In the genomic region with DNA sequence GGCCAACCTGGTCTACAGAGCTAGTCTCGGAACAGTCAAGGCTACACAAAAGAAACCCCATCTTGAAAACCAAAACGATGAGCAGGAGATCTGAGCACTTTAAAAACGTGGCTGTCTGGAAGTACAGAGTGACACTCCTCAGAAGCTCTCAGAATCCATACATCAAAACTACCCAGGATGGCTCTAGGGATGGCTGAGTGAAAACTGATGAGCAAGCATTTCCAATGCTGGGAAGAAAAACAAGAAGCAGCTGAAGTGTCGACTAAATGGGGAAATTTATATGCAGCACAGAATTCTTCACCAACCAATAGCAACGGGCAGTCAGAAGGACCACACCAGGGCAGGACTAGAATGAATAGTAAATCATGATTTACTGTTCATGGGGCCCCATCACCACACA, we compare ENCODE assay signal across 50 mouse cellular contexts. TPM values are rescaled to one million over a fixed set of nuclear protein-coding genes. Genes with fewer than 3 reads are reported as not detected.
"Had no signal": no experiment of that assay in that cellular context is flagged by ENCODE, and none has a peak within 500 bp of the region (broad histone marks: within the 10 kb centered on the region; RNA-seq: fewer than 3 reads in every experiment).

No protein-coding gene starts in this region.

- H3K9ac ChIP-seq: heart, embryonic 12.5 days; heart, embryonic 13.5 days; heart, embryonic 15.5 days; hindbrain, embryonic 12.5 days; hindbrain, embryonic 13.5 days; hindbrain, embryonic 14.5 days; hindbrain, embryonic 15.5 days; intestine, embryonic 15.5 days; kidney, embryonic 15.5 days had no signal

- H3K4me2 ChIP-seq: heart, embryonic 11.5 days; heart, embryonic 12.5 days; heart, embryonic 13.5 days; heart, embryonic 15.5 days; hindbrain, embryonic 12.5 days; hindbrain, embryonic 13.5 days; hindbrain, embryonic 14.5 days; hindbrain, embryonic 15.5 days; intestine, embryonic 15.5 days; kidney, embryonic 15.5 days had no signal

- ATAC-seq: hindbrain, embryonic 16.5 days; hindbrain, postnatal 0 days; inflammation-experienced regulatory T-cells, adult 6 months; intestine, embryonic 15.5 days; intestine, embryonic 16.5 days; intestine, postnatal 0 days had no signal

- DNase-seq: heart, postnatal 10 days; heart, postnatal 14 days; heart, postnatal 36 days; heart, postnatal 4 days; kidney, adult 11 months; kidney, adult 18-20 months; kidney, adult 2 months; kidney, adult 8-10 months; kidney, adult 9 months; kidney, postnatal 10 days; kidney, postnatal 14 days; kidney, postnatal 25 days; kidney, postnatal 36 days; layer of hippocampus, adult 9-11 months; layer of hippocampus, postnatal 36 days had no signal

- H3K9me3 ChIP-seq: heart, embryonic 10.5 days; heart, embryonic 12.5 days; heart, embryonic 13.5 days; heart, embryonic 15.5 days; hindbrain, embryonic 10.5 days; hindbrain, embryonic 12.5 days; hindbrain, embryonic 13.5 days; hindbrain, embryonic 15.5 days; intestine, embryonic 15.5 days; kidney, embryonic 15.5 days had no signal

- H3K27ac ChIP-seq: heart, embryonic 10.5 days; heart, embryonic 13.5 days; heart, embryonic 15.5 days; hindbrain, embryonic 10.5 days; hindbrain, embryonic 12.5 days; hindbrain, embryonic 13.5 days; hindbrain, embryonic 14.5 days; hindbrain, embryonic 15.5 days; hindbrain, postnatal 0 days; intestine, embryonic 15.5 days; kidney, embryonic 15.5 days; kidney, postnatal 0 days; layer of hippocampus, adult 2 months; left cerebral cortex, adult 2 months had no signal

- H3K4me1 ChIP-seq: heart, embryonic 12.5 days had no signal

- H3K4me3 ChIP-seq: heart, embryonic 10.5 days; heart, embryonic 12.5 days; heart, embryonic 13.5 days; heart, embryonic 15.5 days; hindbrain, embryonic 10.5 days; hindbrain, embryonic 12.5 days; hindbrain, embryonic 13.5 days; hindbrain, embryonic 15.5 days; intestine, embryonic 15.5 days; kidney, embryonic 15.5 days; layer of hippocampus, adult 2 months; left cerebral cortex, adult 2 months had no signal

- H3K27me3 ChIP-seq: heart, embryonic 12.5 days; heart, embryonic 13.5 days; heart, embryonic 15.5 days; hindbrain, embryonic 12.5 days; hindbrain, embryonic 13.5 days; hindbrain, embryonic 15.5 days; intestine, embryonic 15.5 days; kidney, embryonic 15.5 days had no signal

- H3K36me3 ChIP-seq: heart, embryonic 10.5 days; heart, embryonic 12.5 days; heart, embryonic 13.5 days; heart, embryonic 15.5 days; hindbrain, embryonic 10.5 days; hindbrain, embryonic 12.5 days; hindbrain, embryonic 13.5 days; hindbrain, embryonic 15.5 days; intestine, embryonic 15.5 days; kidney, embryonic 15.5 days had no signal

RNA-seq across cellular contexts. Expression of a gene that starts 3.7 kb away (rescaled TPM):
- polyA plus RNA-seq: inflammation-experienced regulatory T-cells, adult 6 months had no signal

RNA-seq across cellular contexts. Expression of a gene that starts 7.8 kb away (rescaled TPM):
- total RNA-seq: heart, postnatal 10 days; heart, postnatal 14 days; heart, postnatal 25 days; heart, postnatal 36 days; heart, postnatal 4 days; hematopoietic stem cell, adult 5-6 weeks; hindbrain, postnatal 0 days; layer of hippocampus, adult 18-20 months; layer of hippocampus, adult 2 months; layer of hippocampus, adult 8-10 months; layer of hippocampus, postnatal 10 days; layer of hippocampus, postnatal 14 days; layer of hippocampus, postnatal 25 days; layer of hippocampus, postnatal 36 days; left cerebral cortex, adult 2 months; left cerebral cortex, adult 8-10 months had no signal
- polyA plus RNA-seq: heart, embryonic 10.5 days; heart, embryonic 11.5 days; heart, embryonic 12.5 days; heart, embryonic 13.5 days; heart, embryonic 14.5 days; heart, embryonic 15.5 days; heart, embryonic 16.5 days; heart, postnatal 0 days; hindbrain, embryonic 10.5 days; hindbrain, embryonic 11.5 days; hindbrain, embryonic 12.5 days; hindbrain, embryonic 13.5 days; hindbrain, embryonic 14.5 days; hindbrain, embryonic 15.5 days; hindbrain, embryonic 16.5 days; hindbrain, postnatal 0 days; inflammation-experienced regulatory T-cells, adult 6 months; intestine, embryonic 14.5 days; intestine, embryonic 15.5 days; intestine, embryonic 16.5 days; intestine, postnatal 0 days; kidney, adult 2 months; kidney, embryonic 15.5 days; kidney, embryonic 16.5 days; kidney, postnatal 0 days; large intestine, adult 2 months had no signal

RNA-seq across cellular contexts. Expression of a gene that starts 10.2 kb away (rescaled TPM):
- total RNA-seq: heart, postnatal 10 days; heart, postnatal 14 days; heart, postnatal 25 days; heart, postnatal 36 days; heart, postnatal 4 days; hematopoietic stem cell, adult 5-6 weeks; hindbrain, postnatal 0 days; layer of hippocampus, adult 18-20 months; layer of hippocampus, adult 2 months; layer of hippocampus, adult 8-10 months; layer of hippocampus, postnatal 10 days; layer of hippocampus, postnatal 14 days; layer of hippocampus, postnatal 25 days; layer of hippocampus, postnatal 36 days; left cerebral cortex, adult 2 months; left cerebral cortex, adult 8-10 months had no signal
- polyA plus RNA-seq: heart, embryonic 10.5 days; heart, embryonic 11.5 days; heart, embryonic 12.5 days; heart, embryonic 13.5 days; heart, embryonic 14.5 days; heart, embryonic 15.5 days; heart, embryonic 16.5 days; heart, postnatal 0 days; hindbrain, embryonic 10.5 days; hindbrain, embryonic 11.5 days; hindbrain, embryonic 12.5 days; hindbrain, embryonic 13.5 days; hindbrain, embryonic 14.5 days; hindbrain, embryonic 15.5 days; hindbrain, embryonic 16.5 days; hindbrain, postnatal 0 days; inflammation-experienced regulatory T-cells, adult 6 months; intestine, embryonic 14.5 days; intestine, embryonic 15.5 days; intestine, embryonic 16.5 days; intestine, postnatal 0 days; kidney, adult 2 months; kidney, embryonic 15.5 days; kidney, embryonic 16.5 days; kidney, postnatal 0 days; large intestine, adult 2 months had no signal

RNA-seq across cellular contexts. Expression of a gene that starts 24.7 kb away (rescaled TPM):
- total RNA-seq: heart, postnatal 10 days; heart, postnatal 14 days; heart, postnatal 25 days; heart, postnatal 36 days; heart, postnatal 4 days; hematopoietic stem cell, adult 5-6 weeks; hindbrain, postnatal 0 days; layer of hippocampus, adult 18-20 months; layer of hippocampus, adult 2 months; layer of hippocampus, adult 8-10 months; layer of hippocampus, postnatal 10 days; layer of hippocampus, postnatal 14 days; layer of hippocampus, postnatal 25 days; layer of hippocampus, postnatal 36 days; left cerebral cortex, adult 2 months; left cerebral cortex, adult 8-10 months had no signal
- polyA plus RNA-seq: heart, embryonic 10.5 days; heart, embryonic 11.5 days; heart, embryonic 12.5 days; heart, embryonic 13.5 days; heart, embryonic 14.5 days; heart, embryonic 15.5 days; heart, embryonic 16.5 days; heart, postnatal 0 days; hindbrain, embryonic 10.5 days; hindbrain, embryonic 11.5 days; hindbrain, embryonic 12.5 days; hindbrain, embryonic 13.5 days; hindbrain, embryonic 14.5 days; hindbrain, embryonic 15.5 days; hindbrain, embryonic 16.5 days; hindbrain, postnatal 0 days; inflammation-experienced regulatory T-cells, adult 6 months; intestine, embryonic 14.5 days; intestine, embryonic 15.5 days; intestine, embryonic 16.5 days; intestine, postnatal 0 days; kidney, adult 2 months; kidney, embryonic 15.5 days; kidney, embryonic 16.5 days; kidney, postnatal 0 days; large intestine, adult 2 months had no signal

RNA-seq across cellular contexts. Expression of a gene that starts 26.2 kb away (rescaled TPM):
- total RNA-seq: heart, postnatal 10 days; heart, postnatal 14 days; heart, postnatal 25 days; heart, postnatal 36 days; heart, postnatal 4 days; hematopoietic stem cell, adult 5-6 weeks; hindbrain, postnatal 0 days; layer of hippocampus, adult 18-20 months; layer of hippocampus, adult 2 months; layer of hippocampus, postnatal 10 days; layer of hippocampus, postnatal 14 days; layer of hippocampus, postnatal 25 days; layer of hippocampus, postnatal 36 days; left cerebral cortex, adult 2 months; left cerebral cortex, adult 8-10 months had no signal
- polyA plus RNA-seq: heart, embryonic 10.5 days; heart, embryonic 12.5 days; heart, embryonic 13.5 days; heart, embryonic 14.5 days; heart, embryonic 15.5 days; heart, embryonic 16.5 days; heart, postnatal 0 days; hindbrain, embryonic 10.5 days; hindbrain, embryonic 11.5 days; hindbrain, embryonic 12.5 days; hindbrain, embryonic 13.5 days; hindbrain, embryonic 14.5 days; hindbrain, embryonic 15.5 days; hindbrain, embryonic 16.5 days; hindbrain, postnatal 0 days; inflammation-experienced regulatory T-cells, adult 6 months; intestine, embryonic 14.5 days; intestine, embryonic 15.5 days; intestine, embryonic 16.5 days; kidney, adult 2 months; kidney, embryonic 15.5 days; kidney, embryonic 16.5 days; kidney, postnatal 0 days; large intestine, adult 2 months had no signal
